Mouse (Mus musculus): Measurements from ENCODE around the gene Olfr485.
"Not testable (repeated sequence)": the region's sequence is repeated elsewhere in the genome, so short reads cannot be mapped to it uniquely, and the experiment has no call there.

Gene Olfr485

GRCm38 (mm10) chr7:108159771-108160170 lies at the start of gene Olfr485:
Olfr485 (minus strand) TSS chr7:108159871.
- no peak for DNase-seq

DNA sequence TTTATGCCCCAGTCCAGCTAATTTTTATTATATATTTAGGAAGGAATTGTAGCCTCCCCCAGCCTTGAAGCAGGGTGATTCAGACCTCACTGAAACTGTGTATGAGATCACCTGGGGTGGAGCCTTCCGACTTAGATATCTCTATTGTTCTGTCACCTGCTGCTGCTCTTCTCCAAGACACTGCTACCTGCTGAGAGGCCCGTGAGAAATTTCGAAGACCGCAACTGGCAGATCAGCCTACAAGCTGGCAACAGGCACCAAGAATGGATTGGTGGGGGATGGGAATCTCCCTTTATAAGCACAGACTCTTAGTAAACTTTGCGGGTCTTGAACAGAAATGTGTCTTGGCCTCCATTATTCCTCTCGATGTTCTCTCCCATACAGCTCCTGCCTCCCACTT lies 37.3 kb upstream of the Olfr485 start:
- no peak for DNase-seq

DNA sequence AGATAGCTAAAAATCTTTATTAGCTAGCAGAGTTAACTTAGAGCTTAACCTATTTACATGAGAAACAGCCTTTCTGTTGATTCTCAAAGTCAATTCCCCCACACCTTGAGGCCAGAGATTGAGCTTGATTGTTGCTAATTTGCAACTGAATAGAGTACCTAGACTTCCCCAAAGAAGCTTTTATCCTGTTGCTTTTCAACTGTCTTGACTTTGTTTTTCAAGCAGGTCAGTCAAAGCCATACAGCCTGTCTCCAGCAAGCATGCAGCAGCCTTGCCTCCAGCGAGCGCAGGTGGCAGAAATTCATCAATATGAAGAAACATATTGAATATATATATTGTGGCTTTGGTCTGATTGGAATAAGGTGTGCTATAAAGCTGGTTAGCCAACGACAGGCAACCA lies 36.7 kb upstream of the Olfr485 start:
- DNase-seq: not testable (repeated sequence)

DNA sequence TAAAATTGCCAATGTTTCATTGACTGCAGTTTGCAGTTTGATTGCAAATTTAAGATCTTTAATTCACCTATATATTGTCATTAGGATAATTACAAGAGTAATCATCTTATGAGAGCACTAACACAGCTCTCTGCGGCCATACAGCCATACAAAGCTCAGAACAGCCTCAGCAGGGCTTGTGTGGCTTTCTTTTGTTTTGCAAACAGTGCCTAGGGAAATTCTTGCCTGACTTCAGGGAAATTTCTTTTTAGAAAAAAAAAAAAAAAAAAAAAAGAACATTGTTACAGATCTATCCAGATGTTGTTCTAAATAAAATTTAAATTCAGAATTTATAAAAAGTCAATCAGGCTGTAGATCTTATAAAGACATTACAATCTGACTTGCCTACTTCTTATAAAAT lies 33.0 kb upstream of the Olfr485 start:
- not testable (repeated sequence) for DNase-seq

DNA sequence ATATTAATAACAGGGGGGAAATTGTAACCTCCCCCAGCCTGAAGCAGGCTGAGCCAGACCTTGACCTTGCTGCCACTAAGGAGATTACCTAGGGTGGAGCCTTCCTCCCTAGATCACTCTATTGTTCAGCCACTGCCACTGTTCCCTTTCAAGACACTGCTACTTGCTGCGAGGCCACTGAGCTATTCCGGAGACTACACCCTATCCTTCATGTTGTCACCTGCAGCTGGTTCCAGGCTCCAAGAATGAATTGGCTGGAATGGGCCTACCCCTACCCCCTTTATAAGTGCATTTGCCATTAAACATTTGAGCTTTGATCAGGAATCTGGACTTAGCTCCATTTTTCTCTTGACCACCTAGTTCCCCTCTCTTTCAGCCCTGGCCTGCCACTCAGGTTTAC lies 31.5 kb upstream of the Olfr485 start:
- not testable (repeated sequence) for DNase-seq

DNA sequence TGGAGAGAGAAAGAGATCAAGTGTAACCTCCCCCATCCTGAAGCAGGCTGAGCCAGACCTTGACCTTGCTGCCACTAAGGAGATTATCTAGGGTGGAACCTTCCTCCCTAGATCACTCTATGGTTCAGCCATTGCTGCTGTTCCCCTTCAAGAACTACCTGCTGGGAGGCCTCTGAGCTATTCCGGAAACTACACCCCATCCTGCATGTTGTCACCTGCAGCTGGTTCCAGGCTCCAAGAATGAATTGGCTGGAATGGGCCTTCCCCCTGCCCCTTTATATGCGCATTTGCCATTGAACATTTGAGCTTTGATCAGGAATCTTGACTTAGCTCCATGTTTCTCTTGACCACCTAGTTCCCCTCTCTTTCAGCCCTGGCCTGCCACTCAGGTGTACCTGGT lies 25.6 kb upstream of the Olfr485 start:
- not testable (repeated sequence) for DNase-seq

- DNase-seq: not testable (repeated sequence)
Observed at GRCm38 (mm10) chr7:108184401-108184800, 24.7 kb upstream of the Olfr485 start.

GRCm38 (mm10) chr7:108172642-108173041 lies 13.0 kb upstream of the Olfr485 start, which contains the start of gene Olfr486:
Olfr486 (minus strand) TSS chr7:108172742.
- DNase-seq: not testable (repeated sequence)

DNA sequence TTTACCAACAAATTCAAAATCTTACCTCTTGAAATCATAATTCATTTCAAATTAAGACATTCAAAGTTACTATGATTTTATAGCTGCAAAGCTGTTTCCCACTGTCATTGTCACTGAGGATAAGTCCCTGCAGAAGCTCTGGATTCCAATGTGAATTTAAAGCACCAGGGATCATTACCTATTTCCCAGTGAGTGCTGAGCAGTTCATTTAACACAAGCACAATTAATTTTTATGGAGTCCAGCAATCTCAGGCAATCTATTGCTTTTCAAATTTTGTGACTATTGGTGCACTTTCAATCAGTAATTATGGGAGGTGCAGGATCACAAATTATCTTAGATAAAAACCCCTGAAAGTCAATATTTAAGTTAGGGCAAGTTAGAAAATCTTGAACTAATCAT lies 32.3 kb downstream of the Olfr485 start, which contains the start of gene Olfr484:
TSS of gene Olfr484 (minus strand) at position 101 of the 400 bp plus-strand sequence.
- DNase-seq: no peak

- no peak for DNase-seq
Observed at GRCm38 (mm10) chr7:108121416-108121815, 38.3 kb downstream of the Olfr485 start.

DNA sequence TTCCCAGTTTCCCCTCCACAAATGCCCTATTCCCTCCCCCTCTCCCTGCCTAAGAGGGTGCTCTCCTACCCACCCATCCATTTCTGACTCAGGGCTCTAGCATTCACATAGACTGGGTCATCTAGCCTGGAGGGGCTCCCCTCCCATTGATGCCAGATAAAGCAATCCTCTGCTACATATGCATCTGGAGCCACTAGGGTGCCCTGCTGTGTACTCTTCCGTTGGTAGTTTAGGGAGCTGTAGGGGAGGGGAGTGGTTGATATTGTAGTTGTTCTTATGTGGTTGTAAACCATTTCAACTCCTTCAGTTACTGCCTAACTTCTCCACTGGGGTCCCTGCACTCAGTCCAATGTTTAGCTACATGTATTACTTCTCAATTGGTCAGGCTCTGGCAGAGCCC lies 39.0 kb downstream of the Olfr485 start:
- no peak for DNase-seq

Data from cerebellum, adult 9-11 months (tissue).